Mouse (Mus musculus) small intestine, adult 2 months (tissue): ENCODE data around the gene Il11.

ENCODE experiments used
- CTCF ChIP-seq: fragments of 200-500 bp; IDR thresholded peaks from 2 replicates; pipeline ENCODE4 v1.5.1; 2012; ENCODE audit warnings: low read depth, mild to moderate bottlenecking, control low read depth, inconsistent platforms, low read length, moderate library complexity, mixed read lengths; ENCODE audit not compliant: insufficient replicate concordance, insufficient read length; ENCODE audit errors: extremely low read depth
- POLR2A ChIP-seq: fragments of 200-500 bp; IDR thresholded peaks from 2 replicates; pipeline ENCODE4 v1.6.1; 2012; ENCODE audit warnings: low read depth, mild to moderate bottlenecking, control low read depth, inconsistent platforms, low read length, moderate library complexity

- TF ChIP-seq CTCF = no peak
- TF ChIP-seq POLR2A = no peak
These were observed 5.5 kb downstream of the Il11 start for GRCm38 (mm10) chr7:4776861-4777830.
